Mouse (Mus musculus) brain, embryonic 14.5 days (tissue): ENCODE measurements around the gene Vmn2r19.

Experiments used
- CTCF ChIP-seq: fragments of 200-500 bp; IDR thresholded peaks from 2 replicates; pipeline ENCODE4 v1.5.1; 2012; ENCODE audit warnings: inconsistent platforms, mild to moderate bottlenecking, moderate library complexity, borderline replicate concordance; ENCODE audit not compliant: insufficient read depth, insufficient read length; ENCODE audit errors: extremely low read depth
- POLR2A ChIP-seq: fragments of 200-500 bp; IDR thresholded peaks from 2 replicates; pipeline ENCODE4 v1.6.1; 2012; ENCODE audit warnings: mild to moderate bottlenecking, inconsistent platforms, borderline replicate concordance; ENCODE audit not compliant: poor library complexity, insufficient read depth, insufficient read length, severe bottlenecking; ENCODE audit errors: extremely low read depth

DNA sequence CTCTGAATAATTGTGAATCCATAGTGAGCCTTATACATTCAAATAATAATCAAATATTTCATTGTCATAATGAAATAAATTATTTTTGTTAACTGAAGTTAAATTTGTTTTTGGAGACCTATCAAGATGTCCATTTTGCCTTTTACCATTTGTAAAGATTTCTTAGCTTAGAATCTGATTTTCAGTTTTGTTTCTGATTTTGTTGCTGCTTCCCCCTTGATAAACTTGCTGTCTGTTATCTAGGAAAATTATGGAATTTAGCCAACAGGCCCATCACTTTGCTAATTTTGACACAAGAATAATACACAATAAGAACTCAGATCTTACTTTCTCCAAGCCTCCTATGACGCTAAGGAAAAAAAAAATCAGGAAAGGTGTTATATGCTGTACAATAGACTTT lies 47.3 kb upstream of the Vmn2r19 start:
- TF ChIP-seq CTCF (no peak), POLR2A (no peak)
